Comparison of ENCODE assay signal across 8 mouse cellular contexts in genomic region chr17:47527581-47528300, GRCm38 (mm10). TPM values are rescaled to one million over a fixed set of nuclear protein-coding genes. Genes with fewer than 3 reads are reported as not detected.
DNase-seq lines count a peak whose midpoint lies in the region; ATAC-seq lines count a peak whose summit lies in the region.

No protein-coding gene starts in this region.

- H3K9me3 ChIP-seq in heart, embryonic 13.5 days = no peaks in the 10 kb centered on the region
- no peaks in the 10 kb centered on the region for H3K9me3 ChIP-seq in forebrain, embryonic 12.5 days
- no peaks in the 10 kb centered on the region for H3K9me3 ChIP-seq in limb, embryonic 15.5 days
- no peaks in the 10 kb centered on the region for H3K9me3 ChIP-seq in neural tube, embryonic 14.5 days (ENCODE audit: control insufficient read depth, low read length)

- DNase-seq in heart, postnatal 25 days (ENCODE audit: low spot score) = no peak
- DNase-seq in frontal cortex, postnatal 14 days (ENCODE audit: low spot score in 2 of 2) = no peak
- no peak for DNase-seq in gastrocnemius, adult 18-20 months (ENCODE audit: low spot score)

- WGBS in heart, embryonic 13.5 days = 30% methylated on average over 10 of the region's 10 CpGs
- 52% methylated on average over 10 of the region's 10 CpGs for WGBS in forebrain, embryonic 12.5 days
- WGBS in limb, embryonic 15.5 days = 29% methylated on average over 10 of the region's 10 CpGs
- 56% methylated on average over 10 of the region's 10 CpGs for WGBS in neural tube, embryonic 14.5 days

- peak overlapping the region; percentile 98 for H3K27ac ChIP-seq in heart, embryonic 13.5 days (replicated peaks)
- peak overlapping the region; percentile 71 for H3K27ac ChIP-seq in forebrain, embryonic 12.5 days
- peak overlapping the region; percentile 96 for H3K27ac ChIP-seq in limb, embryonic 15.5 days
- H3K27ac ChIP-seq in neural tube, embryonic 14.5 days (ENCODE audit: low read depth, low read length) = 0 out of 2 replicates have a peak overlapping the region, but pooled peaks have one; percentile 34

- intact Hi-C loops in heart, postnatal 25 days (cut with DNase I) = no loop called here

- no peak overlapping the region for H3K4me3 ChIP-seq in heart, embryonic 13.5 days
- no peak overlapping the region for H3K4me3 ChIP-seq in forebrain, embryonic 12.5 days (replicated peaks)
- no peak overlapping the region for H3K4me3 ChIP-seq in limb, embryonic 15.5 days
- H3K4me3 ChIP-seq in neural tube, embryonic 14.5 days (ENCODE audit: low read depth, low read length) = no peak overlapping the region

- H3K4me2 ChIP-seq in heart, embryonic 13.5 days = peak overlapping the region; percentile 39
- no peak overlapping the region for H3K4me2 ChIP-seq in forebrain, embryonic 12.5 days
- H3K4me2 ChIP-seq in limb, embryonic 15.5 days = peak overlapping the region; percentile 24
- H3K4me2 ChIP-seq in neural tube, embryonic 14.5 days (ENCODE audit: low read depth, low read length) = no peak overlapping the region

- no peak; the same call in 1 of the 2 replicates for ATAC-seq in heart, embryonic 13.5 days (ENCODE audit: extremely low read depth, insufficient number of reproducible peaks, low FRiP score, low TSS enrichment)
- ATAC-seq in forebrain, embryonic 12.5 days (ENCODE audit: low FRiP score) = peak; percentile 57; the same call in 1 of the 2 replicates
- peak; percentile 86 for ATAC-seq in limb, embryonic 15.5 days (ENCODE audit: insufficient number of reproducible peaks, low FRiP score, low TSS enrichment, low read depth)
- ATAC-seq in neural tube, embryonic 14.5 days (ENCODE audit: low read depth) = peak; percentile 28; the same call in 1 of the 2 replicates
- no peak for ATAC-seq in megakaryocyte progenitor cell, adult 5-6 weeks (replicated peaks; ENCODE audit: poor library complexity)

- H3K27me3 ChIP-seq in heart, embryonic 13.5 days (replicated peaks) = no peaks in the 10 kb centered on the region
- no peaks in the 10 kb centered on the region for H3K27me3 ChIP-seq in forebrain, embryonic 12.5 days
- H3K27me3 ChIP-seq in limb, embryonic 15.5 days = no peaks in the 10 kb centered on the region
- H3K27me3 ChIP-seq in neural tube, embryonic 14.5 days (ENCODE audit: control insufficient read depth, insufficient read depth, low read length) = no peaks in the 10 kb centered on the region

- peak overlapping the region; percentile 71 for H3K9ac ChIP-seq in heart, embryonic 13.5 days
- no peak overlapping the region; the same call in 1 of the 2 replicates for H3K9ac ChIP-seq in forebrain, embryonic 12.5 days
- no peak overlapping the region for H3K9ac ChIP-seq in limb, embryonic 15.5 days
- H3K9ac ChIP-seq in neural tube, embryonic 14.5 days (replicated peaks; ENCODE audit: low read depth, low read length) = no peak overlapping the region

- peaks cover 60% of the 10 kb centered on the region for H3K4me1 ChIP-seq in heart, embryonic 13.5 days
- peaks cover 28% of the 10 kb centered on the region for H3K4me1 ChIP-seq in forebrain, embryonic 12.5 days
- peaks cover 57% of the 10 kb centered on the region for H3K4me1 ChIP-seq in limb, embryonic 15.5 days
- H3K4me1 ChIP-seq in neural tube, embryonic 14.5 days (ENCODE audit: control insufficient read depth, insufficient read depth, low read length) = peaks cover 2% of the 10 kb centered on the region

- no peaks in the 10 kb centered on the region for H3K36me3 ChIP-seq in heart, embryonic 13.5 days
- H3K36me3 ChIP-seq in forebrain, embryonic 12.5 days (replicated peaks) = no peaks in the 10 kb centered on the region
- no peaks in the 10 kb centered on the region for H3K36me3 ChIP-seq in limb, embryonic 15.5 days
- no peaks in the 10 kb centered on the region for H3K36me3 ChIP-seq in neural tube, embryonic 14.5 days (ENCODE audit: control insufficient read depth, insufficient read depth, low read length)

RNA-seq across cellular contexts. Expression of gene Ccnd3, which starts 22.9 kb away (rescaled TPM):
- polyA plus RNA-seq in heart, embryonic 13.5 days (2015; fragmentation: Nextera tagmentation; extraction: Ambion mirVana) = 451 and 478 TPM in 2 replicates
- total RNA-seq in heart, postnatal 25 days (2021) = 10 to 100 TPM; 75.6 to 87.9 TPM
- polyA plus RNA-seq in forebrain, embryonic 12.5 days (2016; fragmentation: Nextera tagmentation; extraction: Ambion mirVana) = 124 and 137 TPM in 2 replicates
- polyA plus RNA-seq in limb, embryonic 15.5 days (2015; fragmentation: Nextera tagmentation; extraction: Ambion mirVana) = 499 and 569 TPM in 2 replicates
- polyA plus RNA-seq in neural tube, embryonic 14.5 days (2014; fragmentation: Nextera tagmentation; extraction: Ambion mirVana) = 49.1 and 72.4 TPM in 2 replicates
- total RNA-seq in megakaryocyte progenitor cell, adult 5-6 weeks (2015) = 95.3 and 100 TPM in 2 replicates
- 51.4 and 53.8 TPM in 2 replicates for total RNA-seq in megakaryocyte progenitor cell, adult 5-6 weeks (2017)
- 10 to 100 TPM; 18.5 to 20.1 TPM for total RNA-seq in gastrocnemius, adult 18-20 months (2021)

RNA-seq across cellular contexts. Expression of gene Taf8, which starts 25.6 kb away (rescaled TPM):
- polyA plus RNA-seq in heart, embryonic 13.5 days (2015; fragmentation: Nextera tagmentation; extraction: Ambion mirVana) = 18.4 and 19.4 TPM in 2 replicates
- 10 to 100 TPM in 1 of 2 experiments, 1 to 10 TPM in 1; 10.0 to 11.4 TPM for total RNA-seq in heart, postnatal 25 days (2021)
- polyA plus RNA-seq in forebrain, embryonic 12.5 days (2016; fragmentation: Nextera tagmentation; extraction: Ambion mirVana) = 31.1 and 32.9 TPM in 2 replicates
- polyA plus RNA-seq in limb, embryonic 15.5 days (2015; fragmentation: Nextera tagmentation; extraction: Ambion mirVana) = 28.2 and 28.9 TPM in 2 replicates
- polyA plus RNA-seq in neural tube, embryonic 14.5 days (2014; fragmentation: Nextera tagmentation; extraction: Ambion mirVana) = 16.4 and 17.1 TPM in 2 replicates
- total RNA-seq in megakaryocyte progenitor cell, adult 5-6 weeks (2015) = 14.7 and 19.1 TPM in 2 replicates
- 32.1 and 33.4 TPM in 2 replicates for total RNA-seq in megakaryocyte progenitor cell, adult 5-6 weeks (2017)
- total RNA-seq in gastrocnemius, adult 18-20 months (2021) = 10 to 100 TPM in 1 of 2 experiments, 1 to 10 TPM in 1; 9.2 to 12.1 TPM

Comparison
In these comparisons a context has a peak if more than half of its experiments do, and no peak if none do; other contexts are left out.
1. ATAC-seq: peak in forebrain, embryonic 12.5 days (single experiment), limb, embryonic 15.5 days (single experiment) and neural tube, embryonic 14.5 days (single experiment); none in heart, embryonic 13.5 days (single experiment) and megakaryocyte progenitor cell, adult 5-6 weeks (single experiment).
2. H3K27ac ChIP-seq: peak in every context shown above with its lines; median percentile 98 in heart, embryonic 13.5 days; 96 in limb, embryonic 15.5 days; 71 in forebrain, embryonic 12.5 days; 34 in neural tube, embryonic 14.5 days.
3. H3K4me2 ChIP-seq: peak in heart, embryonic 13.5 days (single experiment) and limb, embryonic 15.5 days (single experiment); none in forebrain, embryonic 12.5 days (single experiment) and neural tube, embryonic 14.5 days (single experiment).